Mouse (Mus musculus) cerebellum, postnatal 36 days (tissue): ENCODE data around the gene Sirt1.
"Not testable (repeated sequence)": the region's sequence is repeated elsewhere in the genome, so short reads cannot be mapped to it uniquely, and the experiment has no call there.

Experiments
- DNase-seq, 2 experiments: peaks; one replicate each; pipeline ENCODE4 v3.0.0; 2021 to 2022; ENCODE audit warnings: mixed read lengths in 2 of 2

Sirt1 gene

GRCm38 (mm10) chr10:63381498-63382280, at the start of gene Sirt1:
TSS of gene Sirt1 (minus strand) at chr10:63381704.
- DNase-seq, result peak; percentile 13 to 24

DNA sequence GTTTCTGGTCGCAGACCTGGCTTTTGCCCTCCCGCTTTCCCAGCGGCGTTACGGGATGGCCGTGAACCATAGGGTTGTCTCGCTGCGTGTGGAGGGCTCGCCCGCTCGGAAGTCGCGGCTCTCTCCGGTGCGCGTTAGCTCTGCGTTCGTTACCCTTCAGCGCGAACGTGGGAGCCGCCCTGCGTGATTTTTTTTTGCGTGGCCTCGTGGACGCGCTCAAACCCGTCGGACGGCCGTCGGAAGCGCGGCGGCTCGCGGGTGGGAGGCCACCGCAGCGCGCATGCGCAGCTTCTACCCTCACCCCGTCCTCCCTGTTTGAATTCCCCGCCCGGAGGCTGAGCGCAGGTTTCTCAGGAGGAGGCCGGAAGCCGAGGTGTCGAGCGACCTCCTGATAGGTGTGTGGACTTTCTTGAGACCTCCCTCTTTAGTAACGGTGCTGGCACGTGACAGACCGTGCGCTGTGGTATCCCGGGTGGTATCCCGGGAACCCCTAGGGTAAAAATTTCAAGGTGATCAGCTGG, 48.3 kb upstream of the Sirt1 start, which contains the start of gene Ctnna3:
Gene Ctnna3 (plus strand): TSS at position 314 of the 521 bp plus-strand sequence.
- peak; percentile 84 to 89 for DNase-seq

GRCm38 (mm10) chr10:63429380-63429779, 47.9 kb upstream of the Sirt1 start:
- peak; percentile 97 to 100 for DNase-seq

DNA sequence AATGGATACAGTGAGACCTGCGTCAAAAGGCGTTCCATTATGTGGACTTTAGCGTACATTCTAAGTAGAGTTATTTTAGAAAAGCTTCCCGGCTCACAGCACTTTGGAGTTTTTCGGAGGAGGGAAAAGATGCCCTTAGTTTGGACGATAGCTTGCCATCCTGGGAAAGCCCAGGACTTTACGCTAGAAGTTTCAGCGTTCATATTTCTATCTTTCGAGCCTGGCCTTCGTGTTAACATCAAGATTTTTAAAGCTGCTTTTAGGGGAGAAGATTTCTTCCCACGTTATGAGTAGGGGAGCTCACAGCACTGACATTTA, 47.5 kb upstream of the Sirt1 start:
- DNase-seq, result no peak

GRCm38 (mm10) chr10:63428243-63429022, 46.9 kb upstream of the Sirt1 start:
- peak; percentile 30 to 31 for DNase-seq

GRCm38 (mm10) chr10:63427146-63427545, 45.6 kb upstream of the Sirt1 start:
- DNase-seq, result no peak

GRCm38 (mm10) chr10:63424475-63424814, 42.9 kb upstream of the Sirt1 start:
- DNase-seq, result peak; percentile 31

- no peak for DNase-seq
These were observed 42.3 kb upstream of the Sirt1 start for GRCm38 (mm10) chr10:63423591-63424474.

DNA sequence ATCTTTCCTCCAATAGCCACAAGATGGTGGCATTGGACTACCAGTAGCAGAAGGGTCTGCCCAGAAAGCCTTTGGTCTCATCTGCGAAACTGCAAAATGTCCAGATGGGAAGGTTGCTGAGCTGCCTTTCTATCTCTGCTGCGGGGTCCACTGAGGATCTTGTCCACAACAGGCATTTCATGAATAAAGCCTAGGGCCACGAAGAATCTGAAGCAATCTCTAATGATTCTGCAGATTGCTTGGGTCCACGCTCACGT, 41.2 kb upstream of the Sirt1 start:
- DNase-seq, result no peak

DNA sequence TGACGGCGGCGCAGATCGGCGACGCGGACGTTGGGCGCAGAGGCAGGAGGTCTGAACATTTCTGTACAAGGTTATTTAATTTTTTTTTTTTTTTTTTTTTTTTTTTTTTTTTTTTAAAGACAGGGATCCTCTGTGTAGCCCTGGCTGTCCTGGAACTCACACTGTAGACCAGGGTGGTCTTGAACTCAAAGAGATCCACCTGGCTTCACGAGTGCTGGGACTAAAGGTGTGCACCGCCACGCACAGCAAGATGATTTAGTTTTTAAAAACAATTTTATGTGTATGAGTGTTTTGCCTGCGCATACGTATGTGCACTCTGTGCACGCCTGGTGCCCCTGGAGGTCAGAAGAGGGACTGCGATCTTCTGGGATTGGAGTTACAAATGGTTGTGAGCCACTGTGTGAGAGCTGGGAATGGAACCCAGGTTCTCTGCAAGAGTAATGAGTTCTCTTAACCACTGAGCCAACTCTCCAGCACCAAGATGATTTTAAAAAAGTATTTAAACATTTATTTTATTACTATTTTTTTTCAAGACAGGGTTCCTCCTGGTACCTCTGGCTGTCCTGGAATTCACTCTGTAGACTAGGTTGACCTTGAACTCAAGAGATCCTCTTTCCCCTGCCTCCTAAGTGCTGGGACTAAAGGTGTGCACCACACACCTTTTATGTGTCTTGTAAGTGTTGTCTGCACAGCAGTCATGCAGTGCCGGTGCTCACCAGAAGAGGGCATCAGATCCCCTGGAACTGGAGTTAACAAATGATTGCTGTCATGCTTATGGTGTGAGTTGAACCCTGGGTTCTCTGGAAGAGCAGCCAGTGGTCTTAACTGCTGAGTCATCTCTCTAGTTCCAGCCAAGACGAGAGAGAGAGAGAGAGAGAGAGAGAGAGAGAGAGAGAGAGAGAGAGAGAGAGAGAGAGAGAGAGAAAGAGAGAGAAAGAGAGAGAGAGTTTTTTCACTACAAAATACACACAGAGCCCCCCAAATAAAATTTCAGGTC, 40.5 kb upstream of the Sirt1 start, which contains the start of gene Gm7075:
Gene Gm7075 (minus strand): TSS at position 51 of the 997 bp plus-strand sequence.
- DNase-seq, result peak; percentile 28 to 38

DNA sequence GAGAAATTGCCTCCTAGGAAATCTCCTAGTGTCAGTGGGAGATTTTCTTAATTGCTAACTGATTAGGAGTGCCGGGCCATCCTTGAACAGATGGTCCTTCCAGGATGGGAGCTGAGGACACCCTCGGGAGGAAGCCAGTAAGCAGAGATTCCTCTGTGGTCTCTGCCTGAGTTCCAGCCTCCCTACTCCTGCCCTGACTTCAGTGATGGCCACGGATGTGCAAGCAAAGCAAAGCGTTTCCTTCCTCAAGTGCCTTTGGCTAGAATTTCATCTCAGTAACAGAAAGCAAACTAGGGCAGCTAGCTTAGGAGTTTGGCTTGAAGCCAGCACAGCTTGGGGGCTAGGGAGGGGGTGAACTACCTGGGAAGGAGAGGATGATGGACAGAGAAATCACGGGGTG, 35.6 kb upstream of the Sirt1 start:
- DNase-seq, result no peak

- no peak for DNase-seq
These were observed 34.3 kb upstream of the Sirt1 start for GRCm38 (mm10) chr10:63415850-63416249.

- no peak for DNase-seq
These were observed 33.8 kb upstream of the Sirt1 start for GRCm38 (mm10) chr10:63415287-63415686.

DNA sequence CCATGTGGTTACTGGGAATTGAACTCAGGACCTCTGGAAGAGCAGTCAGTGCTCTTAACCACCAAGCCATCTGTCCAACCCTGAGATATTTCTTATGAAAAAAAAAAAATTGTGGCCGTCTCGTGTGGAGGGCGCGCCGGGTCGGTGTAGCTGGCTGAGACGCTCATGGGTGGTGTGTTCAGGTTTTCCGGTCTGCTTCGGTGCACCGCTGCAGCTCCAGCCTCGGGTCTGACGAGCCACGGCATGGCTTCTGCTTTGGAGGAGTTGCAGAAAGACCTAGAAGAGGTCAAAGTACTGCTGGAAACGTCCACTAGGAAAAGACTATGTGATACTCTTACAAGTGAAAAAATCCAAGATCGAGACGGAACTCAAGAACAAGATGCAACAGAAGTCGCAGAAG, 31.3 kb upstream of the Sirt1 start:
- no peak for DNase-seq

DNA sequence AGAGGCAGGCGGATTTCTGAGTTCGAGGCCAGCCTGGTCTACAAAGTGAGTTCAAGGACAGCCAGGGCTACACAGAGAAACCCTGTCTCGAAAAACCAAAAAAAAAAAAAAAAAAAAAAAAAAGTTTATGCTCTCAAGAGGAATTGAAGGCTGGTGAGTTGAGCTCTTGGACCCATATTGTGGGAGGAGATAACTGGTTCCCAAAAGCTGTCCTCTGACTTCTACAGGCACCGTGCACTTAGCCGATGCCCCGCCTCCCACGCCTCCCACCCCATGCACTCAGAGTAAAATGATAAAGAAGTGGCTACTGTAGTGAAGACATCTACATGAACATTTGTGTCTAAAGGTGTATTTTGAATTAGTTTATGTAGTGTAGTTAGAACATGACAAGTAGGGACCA, 30.2 kb upstream of the Sirt1 start:
- not testable (repeated sequence) for DNase-seq

DNA sequence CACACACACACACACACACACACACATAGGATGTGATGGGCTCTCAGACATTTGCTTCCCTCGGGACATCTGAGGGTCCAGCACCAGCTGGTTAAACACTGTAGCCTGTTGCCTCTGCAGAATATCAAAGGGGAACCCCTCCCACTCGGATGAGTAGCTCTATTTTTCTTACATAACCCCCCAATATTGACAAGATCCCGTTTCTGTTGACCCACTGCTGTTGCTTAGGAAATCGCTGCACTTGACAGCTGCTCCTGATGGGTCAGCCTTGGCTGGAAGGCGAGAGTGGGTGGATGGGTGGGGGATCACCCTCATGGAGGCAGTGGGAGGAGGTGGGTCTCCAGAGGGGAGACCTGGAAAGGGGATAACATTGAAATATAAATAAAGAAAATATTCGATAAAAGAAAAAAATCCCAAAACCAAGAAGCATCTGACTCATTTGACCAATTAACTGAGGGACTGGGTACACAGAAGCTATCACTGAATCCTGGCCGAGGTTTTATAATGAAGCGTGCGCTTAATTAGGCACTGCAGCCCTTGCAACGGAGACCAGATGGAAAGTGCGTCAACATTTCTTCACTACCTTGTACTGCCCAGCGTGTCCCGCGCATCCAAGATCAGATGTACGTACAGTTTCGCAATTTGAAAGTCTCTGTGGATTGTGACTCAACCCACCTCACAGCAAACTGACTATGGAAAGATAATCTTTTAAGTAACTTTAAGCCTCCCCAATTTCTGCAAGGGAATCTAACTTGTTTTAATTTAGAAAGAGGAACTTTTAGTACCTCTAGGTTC, 28.9 kb upstream of the Sirt1 start:
- DNase-seq, result no peak

DNA sequence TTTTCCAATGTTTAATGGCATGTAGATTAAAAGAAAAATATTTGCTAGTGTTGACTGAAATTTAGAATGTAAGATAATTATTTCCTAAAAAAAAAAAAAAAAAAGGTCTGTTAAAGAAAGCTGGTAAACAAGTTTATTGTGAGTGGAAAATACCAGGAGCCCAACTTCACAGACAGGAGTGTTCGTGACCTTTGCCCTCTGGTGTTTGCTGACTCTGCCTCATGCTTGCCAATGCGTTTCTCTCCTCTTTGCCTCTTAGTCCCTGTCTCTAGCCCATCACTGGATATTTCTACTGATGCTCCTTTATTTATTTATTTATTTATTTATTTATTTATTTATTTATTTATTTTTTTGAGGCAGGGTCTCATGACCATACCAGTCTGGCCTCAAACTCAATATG, 22.1 kb upstream of the Sirt1 start:
- DNase-seq, result no peak

GRCm38 (mm10) chr10:63402731-63403504, 21.4 kb upstream of the Sirt1 start:
- peak; percentile 13 to 26 for DNase-seq

GRCm38 (mm10) chr10:63396963-63397362, 15.5 kb upstream of the Sirt1 start:
- DNase-seq, result no peak

DNA sequence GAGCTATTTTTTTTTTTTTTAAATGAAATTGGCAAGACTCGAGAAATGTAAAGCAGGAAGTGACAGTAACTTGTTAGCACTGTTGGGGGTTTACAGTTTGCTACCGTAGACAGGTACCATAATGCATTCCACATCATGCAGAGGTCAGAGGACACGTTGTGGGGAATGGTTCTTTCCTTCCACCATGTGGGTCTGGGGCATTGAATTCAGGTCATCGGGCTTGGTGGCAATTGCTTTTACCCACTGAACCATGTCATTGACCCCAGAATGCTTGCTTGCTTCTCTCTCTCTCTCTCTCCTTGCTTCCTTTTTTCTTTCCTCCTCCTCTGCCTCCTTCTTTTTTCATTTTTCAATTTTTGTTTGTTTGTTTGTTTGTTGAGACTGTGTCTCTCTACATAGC, 7.4 kb upstream of the Sirt1 start:
- no peak for DNase-seq
